Mouse (Mus musculus) naive thymus-derived CD4-positive, alpha-beta T cell, adult 5 months (primary cell): Measurements from ENCODE around the gene Cpeb3. TPM values are rescaled to one million over a fixed set of nuclear protein-coding genes. Genes with fewer than 3 reads are reported as not detected.

ENCODE experiments used
- polyA plus RNA-seq: library from polyadenylated mRNA; unstranded; fragments of 100-300 nt; shearing (Covaris generic); gene quantifications from one replicate; pipeline ENCODE4 v1.2.1, GENCODE M21; 2017

Cpeb3 gene
- polyA plus RNA-seq = 0.87 TPM

DNA sequence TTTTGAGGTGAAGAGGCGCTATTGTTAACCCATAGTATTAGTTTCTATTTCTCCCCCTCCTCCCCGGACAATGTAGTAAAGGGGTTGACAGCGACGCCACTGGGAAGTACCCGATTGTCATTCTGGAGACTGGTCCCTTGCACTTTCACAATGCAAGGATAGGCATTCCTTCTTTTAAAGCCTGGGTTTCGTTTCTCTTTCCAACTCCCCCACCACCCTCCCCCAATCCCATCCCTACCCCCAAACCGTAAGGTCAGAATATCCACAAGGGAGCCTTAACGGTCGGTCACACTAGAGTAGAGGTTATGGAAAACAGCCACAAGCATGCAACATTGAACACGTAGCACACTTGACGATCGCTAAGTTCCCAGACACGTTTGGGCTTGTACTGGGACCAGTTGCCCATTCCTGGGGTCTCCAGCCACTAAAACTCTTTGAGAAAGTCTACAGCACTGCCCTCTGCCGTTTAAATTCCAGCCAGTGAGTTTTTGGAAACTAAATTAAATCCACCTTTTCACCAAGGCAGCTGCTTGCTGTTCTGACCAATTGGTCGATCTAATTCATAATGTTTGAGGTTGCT is at the start of gene Cpeb3:
Gene Cpeb3, minus strand, starts transcription at position 426 of the 580 bp plus-strand sequence.

DNA sequence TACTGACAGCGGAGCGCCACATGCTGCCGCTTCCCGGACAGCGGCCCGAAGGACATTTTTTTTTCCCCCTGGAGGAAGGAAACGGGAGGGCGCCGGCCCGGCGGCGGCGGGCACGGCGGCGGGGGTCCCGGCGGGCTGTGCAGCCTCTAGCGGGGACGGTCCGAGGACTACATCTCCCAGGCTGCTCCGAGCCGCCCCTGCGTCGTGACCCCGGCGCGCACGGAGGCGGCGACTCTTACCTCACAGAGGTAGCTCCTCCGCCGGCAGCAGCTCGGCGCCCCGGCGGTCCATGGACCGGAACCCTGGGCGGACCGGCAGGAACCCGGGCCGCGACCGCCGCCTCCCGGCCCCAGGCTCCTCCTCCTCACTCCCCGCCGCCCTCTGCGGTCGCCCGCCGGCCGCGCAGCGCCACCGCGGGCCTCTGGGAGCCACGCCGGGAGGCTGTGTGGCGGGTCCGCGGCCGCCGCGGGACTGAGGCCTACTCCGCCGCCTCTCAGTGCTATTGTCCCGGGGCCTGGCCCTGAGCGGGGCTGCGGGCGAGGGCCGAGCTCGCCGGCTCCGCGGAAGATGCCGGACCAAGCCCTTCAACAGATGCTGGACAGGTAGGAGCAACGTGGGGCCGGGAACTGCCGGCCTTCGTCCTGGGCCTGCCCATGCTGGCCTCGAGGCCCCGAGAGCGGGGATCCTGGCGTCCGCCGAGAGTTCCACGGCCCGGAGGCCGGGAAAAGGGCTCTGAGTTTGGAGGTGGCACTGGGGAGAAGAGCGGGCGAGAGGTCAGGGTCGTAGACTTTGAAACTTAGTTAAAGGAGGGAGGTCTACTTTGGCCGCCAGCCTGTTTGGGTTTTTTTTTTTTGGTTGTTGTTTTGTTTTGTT is 862 bp downstream of the Cpeb3 start, which contains the start of gene March5:
Gene March5, plus strand, starts transcription at position 241 of the 873 bp plus-strand sequence.

Other genes with a start within 250 kb of the Cpeb3 start
- 106 TPM for gene March5, start 1.1 kb downstream of the Cpeb3 start, polyA plus RNA-seq
- gene Ide, start 129.3 kb upstream of the Cpeb3 start, polyA plus RNA-seq = 80.2 TPM
- 0.55 TPM for gene Kif11, start 167.8 kb upstream of the Cpeb3 start, polyA plus RNA-seq
- not detected for gene Hhex, start 226.2 kb upstream of the Cpeb3 start, polyA plus RNA-seq